Mouse (Mus musculus) forelimb bud, embryonic 11.5 days (tissue): ENCODE measurements at regions not wholly inside any gene's neighbourhood (a gene's known extent, or its start where the extent isn't known, plus 50 kb on each side); places are given as distances from the start of the nearest gene placed in this dataset.
"Not testable (repeated sequence)": the region's sequence is repeated elsewhere in the genome, so short reads cannot be mapped to it uniquely, and the experiment has no call there.

Experiments used
- DNase-seq: peaks from one replicate; pipeline ENCODE4 v3.0.0-alpha.2; 2012; ENCODE audit warnings: low read depth, low spot score

GRCm38 (mm10) chr7:137648621-137649020 lies 211.2 kb downstream of the Glrx3 start:
- DNase-seq = no peak

GRCm38 (mm10) chr7:137649650-137650049 lies 212.2 kb downstream of the Glrx3 start:
- no peak for DNase-seq

- no peak for DNase-seq
These were observed 216.4 kb downstream of the Glrx3 start for GRCm38 (mm10) chr7:137653837-137654236.

- no peak for DNase-seq
These were observed 229.8 kb downstream of the Glrx3 start for GRCm38 (mm10) chr7:137667165-137667564.

- peak; percentile 44 for DNase-seq
These were observed 233.7 kb downstream of the Glrx3 start for GRCm38 (mm10) chr7:137671156-137671555.

GRCm38 (mm10) chr7:137674596-137674995 lies 237.2 kb downstream of the Glrx3 start:
- DNase-seq = no peak

- DNase-seq = no peak
These were observed 238.0 kb downstream of the Glrx3 start for GRCm38 (mm10) chr7:137675381-137675780.

GRCm38 (mm10) chr7:137684826-137685225 lies 247.4 kb downstream of the Glrx3 start:
- DNase-seq = peak; percentile 27

GRCm38 (mm10) chr7:137685320-137685719 lies 247.9 kb downstream of the Glrx3 start:
- no peak for DNase-seq

- no peak for DNase-seq
These were observed 259.4 kb downstream of the Glrx3 start for GRCm38 (mm10) chr7:137696831-137697230.

- not testable (repeated sequence) for DNase-seq
These were observed 261.1 kb downstream of the Glrx3 start for GRCm38 (mm10) chr7:137698501-137698900.

GRCm38 (mm10) chr7:137712862-137713261 lies 275.4 kb downstream of the Glrx3 start:
- no peak for DNase-seq

GRCm38 (mm10) chr7:137713856-137714255 lies 276.4 kb downstream of the Glrx3 start:
- no peak for DNase-seq

- peak; percentile 4 for DNase-seq
These were observed 277.0 kb downstream of the Glrx3 start for GRCm38 (mm10) chr7:137714318-137714962.

- DNase-seq = no peak
These were observed 277.9 kb downstream of the Glrx3 start for GRCm38 (mm10) chr7:137715126-137715900.

GRCm38 (mm10) chr7:137723361-137724040 lies 286.1 kb downstream of the Glrx3 start:
- DNase-seq = no peak

GRCm38 (mm10) chr7:137726031-137726430 lies 288.6 kb downstream of the Glrx3 start:
- no peak for DNase-seq

GRCm38 (mm10) chr7:137735873-137736527 lies 298.6 kb downstream of the Glrx3 start:
- no peak for DNase-seq

GRCm38 (mm10) chr7:137741702-137742101 lies 304.3 kb downstream of the Glrx3 start:
- DNase-seq = no peak

GRCm38 (mm10) chr7:137742297-137742751 lies 304.9 kb downstream of the Glrx3 start:
- DNase-seq = no peak

GRCm38 (mm10) chr7:137745575-137745974 lies 308.2 kb downstream of the Glrx3 start:
- no peak for DNase-seq

GRCm38 (mm10) chr7:137745991-137746390 lies 308.6 kb downstream of the Glrx3 start:
- DNase-seq = no peak
